Mouse (Mus musculus) MEL (cell line): ENCODE results near the gene Svs2.

Source experiments
- BHLHE40 ChIP-seq: IDR thresholded peaks from 2 replicates; pipeline ENCODE4 v1.6.1; 2012; ENCODE audit warnings: low read depth, mild to moderate bottlenecking, inconsistent platforms, low read length, improper control_type of control experiment, borderline replicate concordance
- CHD1 ChIP-seq: IDR thresholded peaks from 2 replicates; pipeline ENCODE4 v1.6.1; 2012; ENCODE audit warnings: low read depth, mild to moderate bottlenecking, inconsistent platforms, low read length, improper control_type of control experiment
- CHD2 ChIP-seq: IDR thresholded peaks from 2 replicates; pipeline ENCODE4 v1.6.1; 2011; ENCODE audit warnings: low read length, improper control_type of control experiment
- CTCF ChIP-seq, 3 experiments: IDR thresholded peaks in 2 of 3; conservative IDR thresholded peaks in 1 of 3; 2 replicates each; pipeline ENCODE4 v1.5.1; 2011 to 2012; ENCODE audit warnings: low read length in 3 of 3, low read depth in 2 of 3, mild to moderate bottlenecking in 2 of 3, improper control_type of control experiment in 1 of 3, inconsistent platforms in 1 of 3, mixed read lengths in 1 of 3, moderate library complexity in 1 of 3; ENCODE audit not compliant: control insufficient read depth in 1 of 3, insufficient read depth in 1 of 3, poor library complexity in 1 of 3, severe bottlenecking in 1 of 3
- HCFC1 ChIP-seq: IDR thresholded peaks from 2 replicates; pipeline ENCODE4 v1.6.1; 2012; ENCODE audit warnings: low read depth, mild to moderate bottlenecking, inconsistent platforms, low read length, improper control_type of control experiment, moderate library complexity
- MAX ChIP-seq: IDR thresholded peaks from 2 replicates; pipeline ENCODE4 v1.6.1; 2011; ENCODE audit warnings: low read length, improper control_type of control experiment
- POLR2A ChIP-seq, 2 experiments: IDR thresholded peaks; 2 replicates each; pipeline ENCODE4 v1.6.1; 2011 to 2012; ENCODE audit warnings: low read length in 2 of 2, mild to moderate bottlenecking in 2 of 2, control low read depth in 1 of 2, improper control_type of control experiment in 1 of 2, low read depth in 1 of 2, moderate library complexity in 1 of 2; ENCODE audit not compliant: control insufficient read depth in 1 of 2, insufficient read depth in 1 of 2, poor library complexity in 1 of 2
- POLR2AphosphoS5 ChIP-seq: IDR thresholded peaks from 2 replicates; pipeline ENCODE4 v1.6.1; 2012; ENCODE audit warnings: low read depth, borderline replicate concordance, mild to moderate bottlenecking, inconsistent platforms, low read length, moderate library complexity, mixed read lengths
- TAL1 ChIP-seq: IDR thresholded peaks from 2 replicates; pipeline ENCODE4 v1.6.1; 2012; ENCODE audit warnings: mild to moderate bottlenecking, inconsistent platforms, low read length, moderate library complexity, mixed read lengths
- ZKSCAN1 ChIP-seq: IDR thresholded peaks from 2 replicates; pipeline ENCODE4 v1.6.1; 2012; ENCODE audit warnings: low read depth, mild to moderate bottlenecking, inconsistent platforms, low read length, improper control_type of control experiment, moderate library complexity
- ZMIZ1 ChIP-seq: IDR thresholded peaks from 2 replicates; pipeline ENCODE4 v1.6.1; 2012; ENCODE audit warnings: low read depth, mild to moderate bottlenecking, inconsistent platforms, low read length, improper control_type of control experiment, moderate library complexity

DNA sequence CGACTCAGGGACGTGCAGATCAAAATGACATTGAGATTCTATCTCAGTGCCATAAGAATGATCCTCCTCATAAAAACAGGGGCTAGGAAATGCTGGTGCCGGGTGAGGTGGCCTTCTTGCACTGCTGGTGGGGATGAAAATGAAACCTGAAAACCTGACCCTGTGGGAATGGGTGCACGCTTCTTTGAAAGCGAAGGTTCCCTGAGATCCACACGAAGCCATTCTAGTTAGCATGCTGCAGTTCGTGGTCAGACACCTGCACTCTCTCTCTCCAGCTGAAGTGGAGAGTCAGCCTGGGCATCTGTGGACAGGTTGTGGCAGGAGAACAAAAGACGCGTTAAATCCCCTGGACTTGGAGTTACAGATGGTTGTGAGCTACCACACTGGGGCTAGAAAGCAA lies 19.0 kb downstream of the Svs2 start:
- TF ChIP-seq CTCF (IDR thresholded peaks at IDR 0.05 in 2 of 3, conservative IDR thresholded peaks at IDR 0.05 in 1 of 3; ENCODE audit: control insufficient read depth in 1 of 3, insufficient read depth in 1 of 3, low read depth in 2 of 3, low read length in 3 of 3, poor library complexity in 1 of 3, severe bottlenecking in 1 of 3) (no peak), BHLHE40 (no peak), ZKSCAN1 (no peak), MAX (no peak), POLR2AphosphoS5 (no peak), ZMIZ1 (no peak), HCFC1 (no peak), POLR2A (IDR thresholded peaks at IDR 0.05; ENCODE audit: control insufficient read depth in 1 of 2, insufficient read depth in 1 of 2, low read depth in 1 of 2, low read length in 2 of 2, poor library complexity in 1 of 2) (no peak), TAL1 (no peak), CHD1 (no peak), CHD2 (no peak)
